Mouse (Mus musculus) gastrocnemius, postnatal 36 days (tissue): ENCODE results near the gene Gm597. TPM values are rescaled to one million over a fixed set of nuclear protein-coding genes. Genes with fewer than 3 reads are reported as not detected.

Experiments
- DNase-seq, 2 experiments: peaks; one replicate each; pipeline ENCODE4 v3.0.0; 2022
- intact Hi-C: fragments of 180-260 bp; cut with DNase I; formaldehyde crosslinking; loops from one replicate; pipeline ENCODE4 v1.15.1; 2025
- long read RNA-seq, 2 experiments: library from polyadenylated mRNA; stranded (forward); transcript quantifications; one replicate each; pipeline ENCODE4 v2.0.0; 2021
- total RNA-seq, 2 experiments: library from RNA; stranded (reverse); gene quantifications; 2 replicates each; pipeline ENCODE4 v1.2.3; 2021

Gm597 gene
- total RNA-seq = not detected
- long read RNA-seq, experiment 1 = 0 reads
- long read RNA-seq, experiment 2 = 0 reads

DNA sequence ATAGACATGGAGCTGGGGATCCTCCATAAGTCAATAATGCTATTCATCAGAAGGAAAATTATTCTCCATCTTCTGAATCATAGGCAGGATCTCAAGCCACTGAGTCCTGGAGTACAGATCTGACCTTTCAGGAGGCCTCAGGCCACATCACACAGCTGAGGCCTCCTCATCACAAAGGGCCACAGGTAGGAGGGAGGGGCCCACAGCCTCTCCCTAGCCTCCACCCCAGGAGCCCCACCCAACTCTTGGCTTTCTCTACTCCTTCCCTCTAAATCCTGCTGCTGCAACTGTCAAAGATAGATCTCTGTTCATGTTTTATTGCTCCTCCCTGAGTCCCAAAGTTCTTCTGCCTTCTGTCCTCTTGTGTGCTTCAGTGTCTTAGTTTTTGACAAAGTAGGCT lies at the start of gene Gm597:
TSS of gene Gm597 (minus strand) at position 101 of the 400 bp plus-strand sequence.
- intact Hi-C loops = no loop called here
- DNase-seq = no peak

DNA sequence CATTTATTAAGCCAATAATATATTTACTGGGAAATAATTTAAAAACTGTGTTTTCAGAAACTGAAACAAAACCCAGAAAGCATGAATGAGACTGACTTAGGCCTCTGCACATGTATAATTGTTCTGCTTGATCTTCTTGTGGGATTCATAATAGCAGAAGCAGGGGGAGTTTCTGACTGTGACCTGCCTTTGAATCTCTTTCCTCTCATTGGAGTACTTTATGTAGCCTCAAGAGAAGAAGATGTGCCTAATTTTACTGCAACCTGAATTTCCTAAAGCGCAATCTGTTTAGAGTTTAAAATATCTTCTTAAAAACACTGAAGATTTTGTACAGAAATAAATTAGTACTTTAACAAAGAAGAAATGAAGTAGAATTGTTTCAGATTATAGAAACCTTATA lies 27.6 kb upstream of the Gm597 start:
- intact Hi-C loops = no loop called here
- no peak for DNase-seq

DNA sequence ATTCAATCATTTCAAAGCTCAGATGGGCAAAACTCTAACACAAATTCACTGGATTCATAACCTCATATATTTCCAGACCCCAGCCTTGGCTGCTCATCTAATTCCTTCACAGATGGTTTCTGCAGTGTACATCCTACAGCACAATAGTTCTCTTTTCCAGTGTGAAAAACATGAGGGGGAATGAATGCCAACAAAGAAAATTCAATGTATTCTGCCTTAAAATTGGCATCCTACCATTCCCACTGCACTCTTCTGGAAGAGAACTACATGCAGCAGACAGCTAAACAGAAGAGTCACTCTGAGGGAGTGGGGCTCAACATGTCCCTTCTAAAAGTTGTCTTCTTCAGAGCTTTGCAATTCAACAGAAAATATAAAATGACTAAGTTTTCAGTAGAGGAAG lies 26.6 kb upstream of the Gm597 start:
- no peak for DNase-seq
- intact Hi-C loops = no loop called here

DNA sequence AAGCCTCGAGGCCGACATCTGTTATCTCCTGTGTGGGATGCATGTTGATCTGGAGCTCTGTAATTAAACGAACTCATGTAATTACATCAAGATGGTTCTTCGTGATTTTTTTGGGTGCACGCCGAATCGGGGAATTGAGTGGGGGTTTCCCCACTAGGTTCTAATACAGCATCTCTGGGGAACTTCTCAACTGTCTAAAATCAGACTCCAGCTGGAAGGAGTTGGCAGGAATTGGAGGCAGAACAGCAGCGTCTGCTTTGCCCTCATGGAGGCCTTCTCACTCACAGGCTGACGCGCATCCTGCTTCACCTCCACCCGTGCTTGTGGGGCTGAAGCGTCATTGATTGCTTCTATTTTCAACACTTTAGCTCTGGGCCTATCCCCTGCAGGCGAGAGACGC lies 20.8 kb upstream of the Gm597 start:
- DNase-seq = no peak
- intact Hi-C loops = no loop called here
